Mouse (Mus musculus) B cell, adult 2 months (primary cell): Measurements from ENCODE around the gene D430041D05Rik.

Source experiments
- DNase-seq, 2 experiments: peaks; one replicate each; pipeline ENCODE4 v3.0.0; 2022

Gene D430041D05Rik

GRCm38 (mm10) chr2:104410963-104411545, at the start of gene D430041D05Rik:
TSS of gene D430041D05Rik (minus strand) at chr2:104411013.
- DNase-seq = no peak

GRCm38 (mm10) chr2:104460021-104460420, 49.2 kb upstream of the D430041D05Rik start:
- no peak for DNase-seq

GRCm38 (mm10) chr2:104458569-104459332, 47.9 kb upstream of the D430041D05Rik start:
- no peak for DNase-seq

- DNase-seq = no peak
Observed at GRCm38 (mm10) chr2:104457106-104457505, 46.3 kb upstream of the D430041D05Rik start.

GRCm38 (mm10) chr2:104450685-104451084, 39.9 kb upstream of the D430041D05Rik start:
- no peak for DNase-seq

GRCm38 (mm10) chr2:104449191-104449590, 38.4 kb upstream of the D430041D05Rik start:
- DNase-seq = no peak

- DNase-seq = no peak
Observed at GRCm38 (mm10) chr2:104448201-104448600, 37.4 kb upstream of the D430041D05Rik start.

- DNase-seq = no peak
Observed at GRCm38 (mm10) chr2:104446016-104446415, 35.2 kb upstream of the D430041D05Rik start.

GRCm38 (mm10) chr2:104444776-104445175, 34.0 kb upstream of the D430041D05Rik start:
- peak; percentile 55 to 59 for DNase-seq

- DNase-seq = no peak
Observed at GRCm38 (mm10) chr2:104442341-104442740, 31.5 kb upstream of the D430041D05Rik start.

GRCm38 (mm10) chr2:104436226-104436625, 25.4 kb upstream of the D430041D05Rik start:
- no peak for DNase-seq

GRCm38 (mm10) chr2:104431067-104431466, 20.3 kb upstream of the D430041D05Rik start:
- no peak for DNase-seq

- no peak for DNase-seq
Observed at GRCm38 (mm10) chr2:104430566-104430965, 19.8 kb upstream of the D430041D05Rik start.

GRCm38 (mm10) chr2:104426112-104426511, 15.3 kb upstream of the D430041D05Rik start:
- DNase-seq = no peak

GRCm38 (mm10) chr2:104422230-104422629, 11.4 kb upstream of the D430041D05Rik start:
- peak in 1 of 2 experiments; percentile 6 for DNase-seq

GRCm38 (mm10) chr2:104420805-104421204, 10.0 kb upstream of the D430041D05Rik start:
- no peak for DNase-seq

- no peak for DNase-seq
Observed at GRCm38 (mm10) chr2:104419999-104420398, 9.2 kb upstream of the D430041D05Rik start.

- no peak for DNase-seq
Observed at GRCm38 (mm10) chr2:104419411-104419810, 8.6 kb upstream of the D430041D05Rik start.

GRCm38 (mm10) chr2:104413011-104413410, 2.2 kb upstream of the D430041D05Rik start:
- no peak for DNase-seq

- DNase-seq = no peak
Observed at GRCm38 (mm10) chr2:104412496-104412895, 1.7 kb upstream of the D430041D05Rik start.

- no peak for DNase-seq
Observed at GRCm38 (mm10) chr2:104411806-104412205, 993 bp upstream of the D430041D05Rik start.

GRCm38 (mm10) chr2:104409851-104410821, 677 bp downstream of the D430041D05Rik start:
- DNase-seq = no peak

GRCm38 (mm10) chr2:104408351-104408750, 2.5 kb downstream of the D430041D05Rik start:
- DNase-seq = no peak
